Mouse (Mus musculus): ENCODE measurements around the gene Pde4d.

The Pde4d gene

GRCm38 (mm10) chr13:109686906-109687305 is 1237.2 kb downstream of the Pde4d start:
- DNase-seq (ENCODE audit: low read depth, low spot score), result no peak

- no peak for DNase-seq (ENCODE audit: low read depth, low spot score)
These were observed 1238.4 kb downstream of the Pde4d start for GRCm38 (mm10) chr13:109688195-109688594.

- no peak for DNase-seq (ENCODE audit: low read depth, low spot score)
These were observed 1239.4 kb downstream of the Pde4d start for GRCm38 (mm10) chr13:109689176-109689575.

GRCm38 (mm10) chr13:109690558-109690957 is 1240.8 kb downstream of the Pde4d start:
- no peak for DNase-seq (ENCODE audit: low read depth, low spot score)

GRCm38 (mm10) chr13:109692851-109693250 is 1243.1 kb downstream of the Pde4d start:
- no peak for DNase-seq (ENCODE audit: low read depth, low spot score)

- DNase-seq (ENCODE audit: low read depth, low spot score), result no peak
These were observed 1244.0 kb downstream of the Pde4d start for GRCm38 (mm10) chr13:109693769-109694168.

- no peak for DNase-seq (ENCODE audit: low read depth, low spot score)
These were observed 1244.5 kb downstream of the Pde4d start for GRCm38 (mm10) chr13:109694293-109694692.

- no peak for DNase-seq (ENCODE audit: low read depth, low spot score)
These were observed 1245.3 kb downstream of the Pde4d start for GRCm38 (mm10) chr13:109695098-109695497.

- DNase-seq (ENCODE audit: low read depth, low spot score), result no peak
These were observed 1256.4 kb downstream of the Pde4d start for GRCm38 (mm10) chr13:109706141-109706540.

GRCm38 (mm10) chr13:109706579-109706978 is 1256.8 kb downstream of the Pde4d start:
- DNase-seq (ENCODE audit: low read depth, low spot score), result no peak

- DNase-seq (ENCODE audit: low read depth, low spot score), result no peak
These were observed 1257.4 kb downstream of the Pde4d start for GRCm38 (mm10) chr13:109707154-109707553.

- no peak for DNase-seq (ENCODE audit: low read depth, low spot score)
These were observed 1258.6 kb downstream of the Pde4d start for GRCm38 (mm10) chr13:109708326-109708725.

GRCm38 (mm10) chr13:109714581-109714980 is 1264.8 kb downstream of the Pde4d start:
- DNase-seq (ENCODE audit: low read depth, low spot score), result no peak

- no peak for DNase-seq (ENCODE audit: low read depth, low spot score)
These were observed 1265.6 kb downstream of the Pde4d start for GRCm38 (mm10) chr13:109715321-109715720.

GRCm38 (mm10) chr13:109720127-109720713 is 1270.5 kb downstream of the Pde4d start:
- no peak for DNase-seq (ENCODE audit: low read depth, low spot score)

GRCm38 (mm10) chr13:109722237-109723119 is 1272.7 kb downstream of the Pde4d start:
- DNase-seq (ENCODE audit: low read depth, low spot score), result no peak

- DNase-seq (ENCODE audit: low read depth, low spot score), result no peak
These were observed 1277.6 kb downstream of the Pde4d start for GRCm38 (mm10) chr13:109727346-109727745.

- DNase-seq (ENCODE audit: low read depth, low spot score), result no peak
These were observed 1279.9 kb downstream of the Pde4d start for GRCm38 (mm10) chr13:109729612-109730011.

GRCm38 (mm10) chr13:109732655-109733376 is 1283.1 kb downstream of the Pde4d start:
- DNase-seq (ENCODE audit: low read depth, low spot score), result no peak

GRCm38 (mm10) chr13:109736290-109737078 is 1286.7 kb downstream of the Pde4d start:
- DNase-seq (ENCODE audit: low read depth, low spot score), result peak; percentile 26

GRCm38 (mm10) chr13:109746492-109746891 is 1296.7 kb downstream of the Pde4d start:
- DNase-seq (ENCODE audit: low read depth, low spot score), result no peak

All from CD4-positive helper T cell, adult 2 months (primary cell).